In the genomic region with DNA sequence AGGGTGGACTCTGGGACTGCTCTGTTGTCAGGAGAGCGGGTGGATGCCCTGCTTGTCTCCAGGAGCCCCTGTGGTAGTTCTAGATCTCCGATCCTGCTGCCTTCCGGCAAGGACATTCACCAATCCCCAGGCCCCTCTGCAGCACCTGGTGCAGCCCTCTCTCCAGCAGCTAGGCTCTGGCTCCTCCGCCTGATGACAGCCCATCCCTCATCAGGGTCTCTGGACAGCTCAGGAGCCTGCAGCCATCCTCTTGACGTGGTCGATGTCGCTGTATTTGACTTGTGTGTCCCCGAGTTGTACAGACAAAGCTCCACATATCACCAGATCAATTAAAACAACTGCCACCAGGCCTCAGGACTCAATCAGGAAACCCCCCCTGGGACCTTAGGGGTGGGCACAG, we compare ENCODE assay signal across 25 mouse cellular contexts.
DNase-seq lines count a peak whose midpoint lies in the region; ATAC-seq lines count a peak whose summit lies in the region.
"Had no signal": no experiment of that assay in that cellular context is flagged by ENCODE, and none has a peak within 500 bp of the region (broad histone marks: within the 10 kb centered on the region; RNA-seq: fewer than 3 reads in every experiment).

No protein-coding gene starts in this region.

- H3K36me3 ChIP-seq in forebrain, embryonic 10.5 days (replicated peaks): no peaks in the 10 kb centered on the region
- H3K36me3 ChIP-seq in forebrain, embryonic 16.5 days (ENCODE audit: control insufficient read depth, insufficient read depth): no peaks in the 10 kb centered on the region
- no peaks in the 10 kb centered on the region for H3K36me3 ChIP-seq in midbrain, embryonic 10.5 days
- H3K36me3 ChIP-seq in midbrain, embryonic 14.5 days (ENCODE audit: control insufficient read depth, insufficient read depth, low read length): no peaks in the 10 kb centered on the region
- no peaks in the 10 kb centered on the region for H3K36me3 ChIP-seq in hindbrain, embryonic 12.5 days
- no peaks in the 10 kb centered on the region for H3K36me3 ChIP-seq in hindbrain, embryonic 16.5 days (ENCODE audit: control insufficient read depth, insufficient read depth, low read length)
- H3K36me3 ChIP-seq: embryonic facial prominence, embryonic 13.5 days; G1E had no signal

- no peak for DNase-seq in forebrain, embryonic 10.5 days (ENCODE audit: extremely low spot score, low spot score)
- DNase-seq in midbrain, embryonic 10.5 days (ENCODE audit: low spot score): no peak
- DNase-seq in midbrain, embryonic 14.5 days: no peak
- DNase-seq in MN1 (ENCODE audit: low spot score): no peak
- DNase-seq in kidney, adult 9 months: no peak
- DNase-seq: adrenal gland, adult 2 months; adrenal gland, postnatal 14 days; cerebellum, adult 11 months; cerebellum, adult 2 months; cerebellum, adult 9-11 months; cerebellum, postnatal 25 days; forebrain, postnatal 0 days; gastrocnemius, adult 2 months; gastrocnemius, postnatal 14 days; heart, adult 11 months had no signal

- 0 out of 2 replicates have a peak overlapping the region, but pooled peaks have one; percentile 22 for H3K27ac ChIP-seq in forebrain, embryonic 10.5 days
- H3K27ac ChIP-seq in forebrain, embryonic 16.5 days (ENCODE audit: low read length): no peak overlapping the region
- 0 out of 2 replicates have a peak overlapping the region, but pooled peaks have one; percentile 9 for H3K27ac ChIP-seq in midbrain, embryonic 10.5 days (replicated peaks)
- H3K27ac ChIP-seq in midbrain, embryonic 14.5 days (replicated peaks; ENCODE audit: low read depth, low read length): no peak overlapping the region
- peak overlapping the region; percentile 19; the same call in 1 of the 2 replicates for H3K27ac ChIP-seq in hindbrain, embryonic 12.5 days
- no peak overlapping the region for H3K27ac ChIP-seq in hindbrain, embryonic 16.5 days (ENCODE audit: low read depth, low read length)
- H3K27ac ChIP-seq: embryonic facial prominence, embryonic 13.5 days; forebrain, embryonic 13.5 days; gastrocnemius, adult 2 months had no signal

- 79% methylated on average over 8 of the region's 8 CpGs for WGBS in forebrain, embryonic 10.5 days
- WGBS in forebrain, embryonic 16.5 days: 78% methylated on average over 8 of the region's 8 CpGs
- WGBS in midbrain, embryonic 10.5 days: 83% methylated on average over 8 of the region's 8 CpGs
- 58% methylated on average over 8 of the region's 8 CpGs for WGBS in midbrain, embryonic 14.5 days
- 54% methylated on average over 8 of the region's 8 CpGs for WGBS in hindbrain, embryonic 12.5 days
- 49% methylated on average over 8 of the region's 8 CpGs for WGBS in hindbrain, embryonic 16.5 days

- no peak overlapping the region for H3K9ac ChIP-seq in forebrain, embryonic 16.5 days (replicated peaks; ENCODE audit: low read depth, low read length)
- H3K9ac ChIP-seq in midbrain, embryonic 14.5 days (replicated peaks; ENCODE audit: low read length): no peak overlapping the region
- H3K9ac ChIP-seq in hindbrain, embryonic 12.5 days: no peak overlapping the region
- peak overlapping the region; percentile 9 for H3K9ac ChIP-seq in hindbrain, embryonic 16.5 days (ENCODE audit: low read depth, low read length)
- H3K9ac ChIP-seq: embryonic facial prominence, embryonic 13.5 days; forebrain, embryonic 13.5 days; forebrain, postnatal 0 days had no signal

- H3K4me1 ChIP-seq in forebrain, embryonic 10.5 days: peaks cover 20% of the 10 kb centered on the region; the same call in 1 of the 2 replicates
- peaks cover 24% of the 10 kb centered on the region for H3K4me1 ChIP-seq in forebrain, embryonic 16.5 days (replicated peaks; ENCODE audit: control insufficient read depth, insufficient read depth, low read length)
- peaks cover 13% of the 10 kb centered on the region for H3K4me1 ChIP-seq in midbrain, embryonic 10.5 days
- peaks cover 24% of the 10 kb centered on the region for H3K4me1 ChIP-seq in midbrain, embryonic 14.5 days (ENCODE audit: control insufficient read depth, insufficient read depth, low read length)
- peaks cover 32% of the 10 kb centered on the region for H3K4me1 ChIP-seq in hindbrain, embryonic 12.5 days
- peaks cover 19% of the 10 kb centered on the region for H3K4me1 ChIP-seq in hindbrain, embryonic 16.5 days (ENCODE audit: control insufficient read depth, insufficient read depth, low read depth, low read length)

- peaks cover 36% of the 10 kb centered on the region for H3K27me3 ChIP-seq in forebrain, embryonic 10.5 days (ENCODE audit: poor library complexity, severe bottlenecking)
- H3K27me3 ChIP-seq in forebrain, embryonic 16.5 days (replicated peaks; ENCODE audit: control insufficient read depth, insufficient read depth, low read length): peaks cover 6% of the 10 kb centered on the region; the same call in 1 of the 2 replicates
- peaks cover 4% of the 10 kb centered on the region; the same call in 1 of the 2 replicates for H3K27me3 ChIP-seq in midbrain, embryonic 10.5 days (ENCODE audit: low read depth, poor library complexity, severe bottlenecking)
- H3K27me3 ChIP-seq in midbrain, embryonic 14.5 days (ENCODE audit: control insufficient read depth, insufficient read depth, low read length): no peaks in the 10 kb centered on the region
- H3K27me3 ChIP-seq in hindbrain, embryonic 12.5 days: peaks cover 4% of the 10 kb centered on the region; the same call in 1 of the 2 replicates
- no peaks in the 10 kb centered on the region for H3K27me3 ChIP-seq in hindbrain, embryonic 16.5 days (replicated peaks; ENCODE audit: control insufficient read depth, insufficient read depth, low read length)

- H3K9me3 ChIP-seq in forebrain, embryonic 10.5 days: no peaks in the 10 kb centered on the region
- H3K9me3 ChIP-seq in forebrain, embryonic 16.5 days (ENCODE audit: control insufficient read depth, low read length): no peaks in the 10 kb centered on the region
- H3K9me3 ChIP-seq in midbrain, embryonic 10.5 days (replicated peaks): no peaks in the 10 kb centered on the region
- H3K9me3 ChIP-seq in midbrain, embryonic 14.5 days (ENCODE audit: control insufficient read depth, low read length): no peaks in the 10 kb centered on the region
- no peaks in the 10 kb centered on the region for H3K9me3 ChIP-seq in hindbrain, embryonic 12.5 days (replicated peaks)
- no peaks in the 10 kb centered on the region for H3K9me3 ChIP-seq in hindbrain, embryonic 16.5 days (ENCODE audit: control insufficient read depth, low read length)
- H3K9me3 ChIP-seq: embryonic facial prominence, embryonic 13.5 days; forebrain, embryonic 13.5 days had no signal

- H3K4me3 ChIP-seq in forebrain, embryonic 10.5 days: no peak overlapping the region
- no peak overlapping the region for H3K4me3 ChIP-seq in forebrain, embryonic 16.5 days (replicated peaks; ENCODE audit: low read length)
- no peak overlapping the region for H3K4me3 ChIP-seq in midbrain, embryonic 10.5 days
- H3K4me3 ChIP-seq in midbrain, embryonic 14.5 days (replicated peaks; ENCODE audit: low read depth, low read length): no peak overlapping the region
- H3K4me3 ChIP-seq in hindbrain, embryonic 12.5 days: no peak overlapping the region
- H3K4me3 ChIP-seq in hindbrain, embryonic 16.5 days (ENCODE audit: low read length): no peak overlapping the region
- H3K4me3 ChIP-seq: embryonic facial prominence, embryonic 13.5 days; erythroblast, embryonic 14.5 days; forebrain, embryonic 13.5 days; gastrocnemius, adult 2 months had no signal

- no peak overlapping the region for H3K4me2 ChIP-seq in forebrain, embryonic 16.5 days (ENCODE audit: low read length)
- H3K4me2 ChIP-seq in midbrain, embryonic 14.5 days (ENCODE audit: low read length): no peak overlapping the region
- no peak overlapping the region for H3K4me2 ChIP-seq in hindbrain, embryonic 12.5 days (replicated peaks)
- H3K4me2 ChIP-seq in hindbrain, embryonic 16.5 days (ENCODE audit: low read length): no peak overlapping the region
- H3K4me2 ChIP-seq: embryonic facial prominence, embryonic 13.5 days; forebrain, embryonic 13.5 days; heart, embryonic 11.5 days had no signal

- no peak for ATAC-seq in forebrain, embryonic 16.5 days
- ATAC-seq in midbrain, embryonic 14.5 days (ENCODE audit: low FRiP score, low TSS enrichment): no peak
- ATAC-seq in hindbrain, embryonic 12.5 days (ENCODE audit: low FRiP score): peak; percentile 61; the same call in 1 of the 2 replicates
- ATAC-seq in hindbrain, embryonic 16.5 days: 0 out of 2 replicates have a peak, but pooled peaks have one; percentile 31
- ATAC-seq: forebrain, embryonic 13.5 days; forebrain, postnatal 0 days; inflammation-experienced regulatory T-cells, adult 6 months; intestine, embryonic 16.5 days had no signal

Comparison
In these comparisons a context has a peak if more than half of its experiments do, and no peak if none do; other contexts are left out.
1. H3K27ac ChIP-seq: peak in forebrain, embryonic 10.5 days (single experiment), midbrain, embryonic 10.5 days (single experiment) and hindbrain, embryonic 12.5 days (single experiment); none in forebrain, embryonic 16.5 days (single experiment), midbrain, embryonic 14.5 days (single experiment) and hindbrain, embryonic 16.5 days (single experiment).
2. ATAC-seq: peak in hindbrain, embryonic 12.5 days (single experiment) and hindbrain, embryonic 16.5 days (single experiment); none in forebrain, embryonic 16.5 days (single experiment) and midbrain, embryonic 14.5 days (single experiment).